Mouse (Mus musculus) C2C12 (cell line): ENCODE measurements around the gene Synpo2l.

Source experiments
- CEBPB ChIP-seq: IDR thresholded peaks from one replicate; pipeline ENCODE4 v1.6.1; 2011; ENCODE audit warnings: low read depth, mild to moderate bottlenecking, control low read depth, moderate library complexity
- CTCF ChIP-seq: IDR thresholded peaks from one replicate; pipeline ENCODE4 v1.5.1; 2011; ENCODE audit not compliant: control insufficient read depth, insufficient read depth, insufficient read length
- MAX ChIP-seq: IDR thresholded peaks from one replicate; pipeline ENCODE4 v1.6.1; 2011; ENCODE audit warnings: mild to moderate bottlenecking, control low read depth
- MYOD1 ChIP-seq: IDR thresholded peaks from one replicate; pipeline ENCODE4 v1.6.1; 2011; ENCODE audit warnings: low read depth; ENCODE audit not compliant: control insufficient read depth, insufficient read length
- MYOG ChIP-seq: IDR thresholded peaks from one replicate; pipeline ENCODE4 v1.6.1; 2011; ENCODE audit not compliant: control insufficient read depth, insufficient read length; ENCODE audit errors: extremely low read depth
- USF1 ChIP-seq: IDR thresholded peaks from one replicate; pipeline ENCODE4 v1.6.1; 2011; ENCODE audit warnings: low read depth, mild to moderate bottlenecking, control low read depth, moderate library complexity

DNA sequence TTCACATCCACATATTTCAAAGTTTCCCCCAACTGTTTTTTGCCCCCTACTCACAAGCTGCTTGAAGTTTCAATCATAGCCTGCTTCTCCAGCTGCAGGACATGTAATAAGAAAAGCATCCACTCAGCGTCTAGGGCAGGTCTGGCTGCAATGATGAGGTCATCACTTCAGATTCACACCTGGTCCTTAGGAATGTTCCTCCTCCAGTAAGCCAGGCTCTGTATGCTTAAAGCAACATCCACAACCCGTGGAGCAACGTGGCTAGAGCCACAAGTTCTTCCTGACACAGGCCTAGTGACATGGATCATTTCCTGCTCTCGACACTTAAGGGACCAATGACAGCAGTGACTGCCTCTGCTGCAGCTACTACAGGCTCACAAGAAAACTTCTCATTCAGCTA, 36.9 kb downstream of the Synpo2l start:
- TF ChIP-seq MYOG (no peak), CEBPB (no peak), CTCF (no peak), USF1 (no peak), MYOD1 (no peak), MAX (no peak)
